Mouse (Mus musculus) cerebellum, postnatal 4 days (tissue): ENCODE results near the gene BC017158.
"Not testable (repeated sequence)": the region's sequence is repeated elsewhere in the genome, so short reads cannot be mapped to it uniquely, and the experiment has no call there.

Experiments used
- DNase-seq, 2 experiments: peaks; one replicate each; pipeline ENCODE4 v3.0.0; 2022; ENCODE audit warnings: low spot score in 2 of 2, mixed read lengths in 1 of 2

The BC017158 gene

GRCm38 (mm10) chr7:128297617-128298480 lies at the start of gene BC017158:
Gene BC017158, minus strand, starts transcription at chr7:128298170.
- DNase-seq, result peak; percentile 26 to 38

GRCm38 (mm10) chr7:128346991-128347390 lies 49.0 kb upstream of the BC017158 start:
- DNase-seq, result no peak

DNA sequence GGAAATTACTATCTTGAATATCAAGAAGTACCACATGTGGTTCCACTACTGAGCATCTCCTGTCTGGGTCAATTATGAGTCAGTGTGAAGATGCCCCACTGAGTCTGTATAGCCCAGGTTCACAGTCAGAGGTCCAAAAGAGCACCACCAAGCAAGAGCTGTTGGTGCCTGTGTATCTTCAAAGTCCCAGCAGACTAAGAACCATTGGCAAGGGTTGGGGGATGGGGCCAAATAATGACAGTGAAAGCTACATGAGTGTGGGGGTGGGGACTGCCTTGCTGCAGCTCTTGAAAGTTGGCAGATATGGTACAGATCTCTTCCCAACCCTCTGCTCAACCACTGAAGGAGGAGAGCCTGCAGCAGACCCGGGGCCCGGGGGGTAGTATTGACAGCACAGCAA lies 48.6 kb upstream of the BC017158 start:
- DNase-seq, result peak in 1 of 2 experiments; percentile 13

DNA sequence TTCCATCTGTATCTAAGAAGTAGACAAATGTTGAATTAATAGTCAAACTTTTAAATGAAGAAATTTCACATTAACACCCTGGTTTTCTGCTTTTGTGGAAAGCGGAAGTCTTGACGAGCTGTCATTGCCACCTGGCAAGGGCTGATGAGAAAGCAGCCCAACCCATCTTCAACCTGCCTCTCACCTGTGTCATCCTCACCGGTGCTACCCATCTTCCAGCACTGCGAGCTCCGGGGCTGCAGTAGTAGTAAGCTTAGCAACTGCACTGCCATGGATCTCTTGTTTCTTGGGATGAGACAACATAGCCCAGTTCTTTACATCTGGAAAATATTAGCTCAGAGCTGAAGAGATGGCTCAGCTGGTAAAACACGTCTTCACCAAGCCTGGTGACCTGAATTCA lies 47.7 kb upstream of the BC017158 start:
- DNase-seq, result peak in 1 of 2 experiments; percentile 2

DNA sequence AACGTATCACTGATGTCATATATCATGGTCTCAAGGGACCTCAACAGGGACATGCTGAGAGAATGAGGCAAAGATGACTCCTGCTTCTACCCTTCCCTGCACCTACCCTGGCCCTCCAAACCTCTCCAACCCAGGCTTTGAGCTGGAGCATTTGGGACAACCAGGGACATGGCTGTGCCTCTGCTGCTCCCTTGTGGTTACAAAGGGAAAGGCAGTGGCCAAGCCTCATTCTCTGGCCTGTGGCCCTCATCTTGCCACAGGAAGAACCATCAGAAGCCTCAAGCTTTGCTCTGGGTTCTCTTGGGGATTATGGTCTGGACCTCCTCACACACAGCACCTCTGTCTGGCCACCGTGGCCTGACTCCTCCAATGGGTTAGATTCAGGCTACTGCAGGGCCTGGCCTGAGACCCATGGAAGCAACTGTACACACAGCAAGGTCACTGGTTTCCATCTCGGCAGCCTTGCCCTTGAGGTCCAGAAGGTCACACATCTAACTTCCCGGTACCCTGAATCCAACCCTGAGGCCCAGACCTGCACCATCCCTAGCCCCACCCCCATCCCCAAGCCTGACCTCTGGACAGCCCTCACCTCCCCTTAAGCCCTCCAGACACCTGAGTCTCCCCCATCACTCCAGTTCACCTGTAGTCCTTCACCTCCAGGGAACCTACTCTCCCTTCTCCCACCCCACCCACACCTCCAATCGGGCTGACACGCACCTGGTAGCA lies 47.1 kb upstream of the BC017158 start:
- DNase-seq, result peak; percentile 65 to 77

DNA sequence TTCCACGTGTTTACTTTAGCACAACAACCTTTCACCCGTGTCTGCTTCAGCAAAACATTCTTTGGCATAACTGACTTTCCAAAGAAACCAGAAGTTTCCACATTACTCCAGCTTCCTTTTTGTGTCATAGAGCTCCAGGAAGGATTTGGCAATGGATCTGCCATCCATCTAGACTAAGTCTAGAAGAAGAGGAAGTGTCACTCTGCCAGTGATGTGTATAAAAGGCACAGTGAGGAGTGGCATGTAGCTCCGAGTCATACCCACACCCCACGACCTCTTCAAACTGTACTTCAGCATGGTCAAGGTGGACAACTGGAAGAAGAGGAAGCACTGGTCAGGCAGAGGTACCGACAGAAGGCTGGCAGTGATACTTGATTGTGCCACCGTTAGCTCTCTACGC lies 46.5 kb upstream of the BC017158 start:
- DNase-seq, result no peak

DNA sequence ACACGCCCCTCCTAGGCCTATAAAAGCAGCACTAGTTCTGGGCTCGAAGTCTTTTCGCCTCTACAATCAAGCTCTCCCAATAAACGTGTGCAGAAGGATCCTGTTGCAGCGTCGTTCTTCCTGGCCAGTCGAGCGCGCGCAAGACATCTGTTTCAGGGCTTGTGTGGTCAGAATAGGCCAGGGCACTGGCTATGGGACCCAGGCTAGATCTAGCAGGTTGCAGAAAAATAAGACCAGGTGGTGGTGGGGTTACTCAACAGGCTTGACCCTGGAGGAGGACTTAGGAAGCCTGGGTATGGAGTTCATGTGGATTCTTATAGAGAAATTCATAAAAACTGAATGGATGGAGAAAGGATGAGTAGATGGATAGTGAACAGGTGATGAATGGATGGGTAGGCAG lies 44.7 kb upstream of the BC017158 start:
- not testable (repeated sequence) for DNase-seq

DNA sequence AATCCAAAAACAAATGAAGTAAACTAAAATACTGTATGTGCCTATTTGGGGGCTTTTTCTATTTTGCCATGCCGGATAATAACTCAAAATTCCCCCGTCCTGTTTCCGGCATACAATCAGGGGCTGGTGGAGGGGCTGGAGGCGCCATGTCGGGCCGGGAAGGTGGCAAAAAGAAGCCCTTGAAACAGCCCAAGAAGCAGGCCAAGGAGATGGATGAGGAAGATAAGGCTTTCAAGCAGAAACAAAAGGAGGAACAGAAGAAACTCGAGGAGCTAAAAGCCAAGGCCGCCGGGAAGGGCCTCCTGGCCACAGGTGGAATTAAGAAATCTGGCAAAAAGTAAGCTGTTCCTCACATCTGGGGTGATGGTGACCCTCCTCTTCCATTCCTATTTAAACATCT lies 42.4 kb upstream of the BC017158 start:
- DNase-seq, result not testable (repeated sequence)

GRCm38 (mm10) chr7:128332896-128333295 lies 34.9 kb upstream of the BC017158 start:
- DNase-seq, result no peak

- DNase-seq, result peak in 1 of 2 experiments; percentile 7
Measured at GRCm38 (mm10) chr7:128330981-128331380, 33.0 kb upstream of the BC017158 start.

DNA sequence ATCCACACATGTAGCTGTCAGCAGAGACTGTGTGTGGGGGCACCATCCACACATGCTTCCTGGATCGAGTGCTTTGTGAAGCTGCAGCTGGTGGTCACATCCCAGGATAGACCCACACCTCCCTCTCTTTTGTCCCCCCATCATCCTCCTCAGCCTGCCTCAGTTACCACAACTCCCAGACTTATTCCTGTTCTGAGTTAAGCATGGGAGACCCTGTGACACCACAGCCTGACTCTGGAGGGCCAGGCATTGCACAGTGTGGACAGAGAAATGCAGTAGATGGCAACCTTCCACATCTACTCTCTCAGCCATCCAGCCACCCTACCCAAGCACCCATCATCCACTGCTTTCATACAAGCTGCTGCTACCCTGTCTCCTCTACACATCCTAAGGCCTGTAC lies 27.0 kb upstream of the BC017158 start:
- DNase-seq, result no peak

- no peak for DNase-seq
Measured at GRCm38 (mm10) chr7:128321260-128321659, 23.3 kb upstream of the BC017158 start.

DNA sequence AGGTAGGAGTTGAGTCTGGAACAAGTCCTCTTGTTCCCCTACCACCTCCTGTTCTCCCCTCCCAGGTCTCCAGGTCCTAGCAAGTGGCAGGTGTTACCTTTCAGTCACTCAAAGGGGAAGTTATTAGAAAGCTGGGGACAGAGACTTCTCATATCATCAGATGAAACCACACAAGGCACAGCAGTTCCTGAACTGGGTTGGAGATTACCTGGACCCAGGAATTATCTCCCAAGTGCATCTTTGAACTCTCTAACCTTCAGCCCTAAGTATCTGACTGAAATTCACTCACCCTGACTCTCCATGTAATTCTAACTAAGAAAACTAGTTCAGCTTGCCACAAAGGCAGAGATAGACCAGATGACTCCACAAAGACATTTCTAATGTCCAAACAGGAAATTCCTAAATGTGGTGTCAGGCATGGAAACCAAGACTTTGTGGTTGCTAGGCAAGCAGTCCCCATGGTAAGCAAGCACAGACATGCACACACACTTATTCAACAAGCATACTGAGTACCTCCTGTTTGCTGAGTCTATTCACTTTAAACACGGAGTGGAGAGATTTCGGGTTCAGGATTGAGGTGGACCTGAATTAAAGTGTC lies 22.3 kb upstream of the BC017158 start:
- no peak for DNase-seq

- no peak for DNase-seq
Measured at GRCm38 (mm10) chr7:128319140-128319539, 21.2 kb upstream of the BC017158 start.

- DNase-seq, result no peak
Measured at GRCm38 (mm10) chr7:128317011-128317410, 19.0 kb upstream of the BC017158 start.

GRCm38 (mm10) chr7:128314491-128314890 lies 16.5 kb upstream of the BC017158 start:
- no peak for DNase-seq

- DNase-seq, result no peak
Measured at GRCm38 (mm10) chr7:128313601-128314000, 15.6 kb upstream of the BC017158 start.

- no peak for DNase-seq
Measured at GRCm38 (mm10) chr7:128312375-128313059, 14.5 kb upstream of the BC017158 start.

- no peak for DNase-seq
Measured at GRCm38 (mm10) chr7:128311811-128312210, 13.8 kb upstream of the BC017158 start.

- no peak for DNase-seq
Measured at GRCm38 (mm10) chr7:128311263-128311662, 13.3 kb upstream of the BC017158 start.

DNA sequence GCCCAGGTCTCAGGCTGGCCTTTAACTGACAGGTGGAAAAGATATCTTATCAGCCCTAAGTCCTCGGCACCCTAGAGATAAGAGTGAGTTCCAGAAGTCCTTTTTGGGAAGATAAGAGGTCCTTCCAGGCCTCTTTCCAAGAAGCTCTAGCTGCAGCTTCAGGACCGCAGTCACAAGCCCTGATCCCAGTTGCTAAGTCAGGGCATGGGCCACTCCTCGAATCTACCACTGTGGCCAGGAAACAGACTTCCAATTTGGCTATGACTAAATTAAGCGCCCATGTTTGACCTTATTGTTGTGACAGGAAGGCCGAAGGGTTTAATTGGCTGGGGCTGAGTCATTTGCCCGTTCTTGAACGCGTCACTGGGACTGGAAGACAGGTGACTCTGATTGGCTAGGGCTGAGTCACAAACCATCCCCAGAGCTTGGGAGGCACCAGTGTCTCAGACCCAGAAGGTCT lies 12.3 kb upstream of the BC017158 start:
- DNase-seq, result no peak

- DNase-seq, result peak in 1 of 2 experiments; percentile 9
Measured at GRCm38 (mm10) chr7:128309776-128310175, 11.8 kb upstream of the BC017158 start.
